Mouse (Mus musculus): ENCODE data around the gene Borcs8.

DNA sequence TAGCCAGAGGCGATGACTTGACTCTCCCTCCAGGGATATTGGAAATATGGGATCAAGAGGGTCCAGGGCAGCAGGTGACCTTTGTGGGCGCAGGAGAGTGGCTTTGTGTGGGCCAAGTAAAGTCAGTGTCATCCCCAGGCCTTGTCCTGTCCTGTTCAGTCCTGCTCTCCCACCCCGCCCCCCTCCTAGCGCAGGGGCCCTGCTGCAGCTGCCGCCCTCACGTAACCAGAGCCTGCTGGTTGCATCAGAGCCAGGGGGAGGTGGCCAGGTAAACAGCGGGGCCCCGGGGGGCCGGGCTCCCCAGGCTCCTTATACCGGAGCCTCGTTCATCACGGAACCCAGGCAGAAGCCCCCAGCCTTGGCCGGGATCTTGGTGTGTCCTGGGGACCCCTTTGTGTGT is 10.9 kb downstream of the Borcs8 start:
- TF ChIP-seq GATA1 (IDR thresholded peaks at IDR 0.05; ENCODE audit: borderline replicate concordance, low read length), result no peak
- no peak for TF ChIP-seq FLI1 (IDR thresholded peaks at IDR 0.05; ENCODE audit: low read length)

Measured in megakaryocyte, embryonic 14.5 days (primary cell).